Mouse (Mus musculus): ENCODE measurements around the gene Clpb.

GRCm38 (mm10) chr7:101746559-101747334, 83.3 kb downstream of the Clpb start:
- TF ChIP-seq CTCF (IDR thresholded peaks at IDR 0.05) (no peak), EP300 (IDR thresholded peaks at IDR 0.05) (no peak)

Measured in lung, postnatal 0 days (tissue).